Mouse (Mus musculus): ENCODE results near the gene Mef2b. TPM values are rescaled to one million over a fixed set of nuclear protein-coding genes. Genes with fewer than 3 reads are reported as not detected.

Mef2b gene
- polyA plus RNA-seq, 1 experiment, result 0.31 TPM

GRCm38 (mm10) chr8:70130066-70130465, 9.4 kb upstream of the Mef2b start:
- H3K4me1 ChIP-seq (ENCODE audit: control insufficient read depth, insufficient read depth, low read length), result peaks cover 3% of the 10 kb centered on the region; the same call in 1 of the 2 replicates
- no peak overlapping the region for H3K4me3 ChIP-seq (replicated peaks; ENCODE audit: extremely low read depth, low read depth, low read length)
- TF ChIP-seq CTCF (IDR thresholded peaks at IDR 0.05; ENCODE audit: insufficient read depth, low read length) (no peak), POLR2A (IDR thresholded peaks at IDR 0.05; ENCODE audit: borderline replicate concordance, extremely low read depth, low read depth, low read length) (no peak)
- no peak for DNase-seq
- WGBS, result 81% methylated on average over 3 of the region's 3 CpGs

GRCm38 (mm10) chr8:70131166-70131883, 8.2 kb upstream of the Mef2b start, which contains the start of gene Nr2c2ap:
Gene Nr2c2ap (plus strand): TSS chr8:70131333.
- 2% methylated on average over 37 of the region's 37 CpGs for WGBS
- peak within 1 kb of the TSS; percentile 89 for H3K4me3 ChIP-seq (replicated peaks; ENCODE audit: extremely low read depth, low read depth, low read length)
- peak; percentile 73 for DNase-seq
- TF ChIP-seq CTCF (IDR thresholded peaks at IDR 0.05; ENCODE audit: insufficient read depth, low read length) (no peak), POLR2A (IDR thresholded peaks at IDR 0.05; ENCODE audit: borderline replicate concordance, extremely low read depth, low read depth, low read length) (peak; percentile 53; the same call in 1 of the 2 replicates)
- H3K4me1 ChIP-seq (ENCODE audit: control insufficient read depth, insufficient read depth, low read length), result peaks cover 3% of the 10 kb centered on the region; the same call in 1 of the 2 replicates

- 90% methylated on average over 5 of the region's 5 CpGs for WGBS
- Histone ChIP-seq H3K4me3 (replicated peaks; ENCODE audit: extremely low read depth, low read depth, low read length) (no peak overlapping the region), H3K4me1 (ENCODE audit: control insufficient read depth, insufficient read depth, low read length) (peaks cover 5% of the 10 kb centered on the region; the same call in 1 of the 2 replicates)
- TF ChIP-seq CTCF (IDR thresholded peaks at IDR 0.05; ENCODE audit: insufficient read depth, low read length) (no peak), POLR2A (IDR thresholded peaks at IDR 0.05; ENCODE audit: borderline replicate concordance, extremely low read depth, low read depth, low read length) (no peak)
- no peak for DNase-seq
These were observed 5.4 kb upstream of the Mef2b start for GRCm38 (mm10) chr8:70134086-70134485.

- DNase-seq, result no peak
- peaks cover 5% of the 10 kb centered on the region; the same call in 1 of the 2 replicates for H3K4me1 ChIP-seq (ENCODE audit: control insufficient read depth, insufficient read depth, low read length)
- WGBS, result 90% methylated on average over 9 of the region's 9 CpGs
- H3K4me3 ChIP-seq (replicated peaks; ENCODE audit: extremely low read depth, low read depth, low read length), result no peak overlapping the region
- no peak for TF ChIP-seq POLR2A (IDR thresholded peaks at IDR 0.05; ENCODE audit: borderline replicate concordance, extremely low read depth, low read depth, low read length)
- TF ChIP-seq CTCF (IDR thresholded peaks at IDR 0.05; ENCODE audit: insufficient read depth, low read length), result no peak
These were observed 4.6 kb upstream of the Mef2b start for GRCm38 (mm10) chr8:70134931-70135330.

- Histone ChIP-seq H3K4me1 (ENCODE audit: control insufficient read depth, insufficient read depth, low read length) (peaks cover 12% of the 10 kb centered on the region), H3K4me3 (replicated peaks; ENCODE audit: extremely low read depth, low read depth, low read length) (no peak overlapping the region)
- DNase-seq, result no peak
- 86% methylated on average over 4 of the region's 4 CpGs for WGBS
- no peak for TF ChIP-seq CTCF (IDR thresholded peaks at IDR 0.05; ENCODE audit: insufficient read depth, low read length)
- no peak for TF ChIP-seq POLR2A (IDR thresholded peaks at IDR 0.05; ENCODE audit: borderline replicate concordance, extremely low read depth, low read depth, low read length)
These were observed 2.9 kb upstream of the Mef2b start for GRCm38 (mm10) chr8:70136591-70136990.

GRCm38 (mm10) chr8:70137890-70138289, 1.6 kb upstream of the Mef2b start:
- H3K4me3 ChIP-seq (replicated peaks; ENCODE audit: extremely low read depth, low read depth, low read length), result no peak overlapping the region
- WGBS, result 78% methylated on average over 4 of the region's 4 CpGs
- no peak for TF ChIP-seq CTCF (IDR thresholded peaks at IDR 0.05; ENCODE audit: insufficient read depth, low read length)
- no peak for TF ChIP-seq POLR2A (IDR thresholded peaks at IDR 0.05; ENCODE audit: borderline replicate concordance, extremely low read depth, low read depth, low read length)
- peaks cover 12% of the 10 kb centered on the region for H3K4me1 ChIP-seq (ENCODE audit: control insufficient read depth, insufficient read depth, low read length)
- no peak for DNase-seq

GRCm38 (mm10) chr8:70139981-70140380, 470 bp downstream of the Mef2b start:
- Histone ChIP-seq H3K4me3 (replicated peaks; ENCODE audit: extremely low read depth, low read depth, low read length) (peak overlapping the region; percentile 81), H3K4me1 (ENCODE audit: control insufficient read depth, insufficient read depth, low read length) (peaks cover 12% of the 10 kb centered on the region)
- TF ChIP-seq CTCF (IDR thresholded peaks at IDR 0.05; ENCODE audit: insufficient read depth, low read length), result no peak
- no peak for TF ChIP-seq POLR2A (IDR thresholded peaks at IDR 0.05; ENCODE audit: borderline replicate concordance, extremely low read depth, low read depth, low read length)
- 4% methylated on average over 9 of the region's 9 CpGs for WGBS
- no peak for DNase-seq

- Histone ChIP-seq H3K4me1 (ENCODE audit: control insufficient read depth, insufficient read depth, low read length) (peaks cover 4% of the 10 kb centered on the region; the same call in 1 of the 2 replicates), H3K4me3 (replicated peaks; ENCODE audit: extremely low read depth, low read depth, low read length) (no peak overlapping the region)
- no peak for TF ChIP-seq POLR2A (IDR thresholded peaks at IDR 0.05; ENCODE audit: borderline replicate concordance, extremely low read depth, low read depth, low read length)
- no peak for TF ChIP-seq CTCF (IDR thresholded peaks at IDR 0.05; ENCODE audit: insufficient read depth, low read length)
- DNase-seq, result no peak
- 78% methylated on average over 7 of the region's 7 CpGs for WGBS
These were observed 8.4 kb downstream of the Mef2b start for GRCm38 (mm10) chr8:70147678-70148607.

GRCm38 (mm10) chr8:70150158-70150557, 10.6 kb downstream of the Mef2b start:
- 21% methylated on average over 13 of the region's 13 CpGs for WGBS

More at GRCm38 (mm10) chr8:70150158-70150557, 10.6 kb downstream of the Mef2b start:
- DNase-seq, result no peak
- no peak for TF ChIP-seq POLR2A (IDR thresholded peaks at IDR 0.05; ENCODE audit: borderline replicate concordance, extremely low read depth, low read depth, low read length)
- TF ChIP-seq CTCF (IDR thresholded peaks at IDR 0.05; ENCODE audit: insufficient read depth, low read length), result no peak
- H3K4me1 ChIP-seq (ENCODE audit: control insufficient read depth, insufficient read depth, low read length), result peaks cover 4% of the 10 kb centered on the region; the same call in 1 of the 2 replicates
- H3K4me3 ChIP-seq (replicated peaks; ENCODE audit: extremely low read depth, low read depth, low read length), result no peak overlapping the region
